Mouse (Mus musculus) heart, embryonic 11.5 days (tissue): ENCODE data around the gene Spsb4. TPM values are rescaled to one million over a fixed set of nuclear protein-coding genes. Genes with fewer than 3 reads are reported as not detected.

Experiments
- ATAC-seq: fragments of 200-750 bp; cut with Nextera tagmentation; replicated peaks from 2 replicates; pipeline ENCODE4 v1.8.0; 2017; ENCODE audit warnings: moderate library complexity; ENCODE audit not compliant: insufficient number of reproducible peaks, low FRiP score, low TSS enrichment
- H3K27ac ChIP-seq: fragments of 300-500 bp; sonication (generic); 2 replicates; pipeline ENCODE4 v1.5.1; 2014; ENCODE audit warnings: mild to moderate bottlenecking, low read depth, low read length
- H3K27me3 ChIP-seq: fragments of 300-500 bp; sonication (generic); 2 replicates; pipeline ENCODE4 v1.6.1; 2014; ENCODE audit warnings: mild to moderate bottlenecking, low read length, mixed read lengths; ENCODE audit not compliant: control insufficient read depth, insufficient read depth
- H3K36me3 ChIP-seq: fragments of 300-500 bp; sonication (generic); 2 replicates; pipeline ENCODE4 v1.6.1; 2014; ENCODE audit warnings: mild to moderate bottlenecking, low read length, moderate library complexity, mixed read lengths; ENCODE audit not compliant: control insufficient read depth, insufficient read depth
- H3K4me1 ChIP-seq: fragments of 300-500 bp; sonication (generic); 2 replicates; pipeline ENCODE4 v1.6.1; 2014; ENCODE audit warnings: low read length; ENCODE audit not compliant: control insufficient read depth, insufficient read depth
- H3K4me2 ChIP-seq: fragments of 300-500 bp; sonication (generic); 2 replicates; pipeline ENCODE4 v1.6.1; 2014; ENCODE audit warnings: mild to moderate bottlenecking, moderate library complexity
- H3K4me3 ChIP-seq: fragments of 300-500 bp; sonication (generic); 2 replicates; pipeline ENCODE4 v1.5.1; 2014; ENCODE audit warnings: low read depth, low read length
- H3K9ac ChIP-seq: fragments of 300-500 bp; sonication (generic); 2 replicates; pipeline ENCODE4 v1.6.1; 2014; ENCODE audit warnings: mild to moderate bottlenecking, low read depth, low read length, moderate library complexity
- H3K9me3 ChIP-seq: fragments of 300-500 bp; sonication (generic); replicated peaks from 2 replicates; pipeline ENCODE4 v1.6.1; 2016; ENCODE audit warnings: low read length; ENCODE audit not compliant: control insufficient read depth
- WGBS: fragments of 180-500 bp; shearing (Covaris S2); extraction: QIAGEN DNeasy Blood & Tissue Kit; methylation state at CpG from one replicate; pipeline ENCODE4 v1.1.7; 2014; ENCODE audit not compliant: insufficient replicate concordance; 5-methylcytosine and 5-hydroxymethylcytosine counted together
- polyA plus RNA-seq: library from polyadenylated mRNA; unstranded; fragments of >200 nt; fragmentation: Nextera tagmentation; extraction: Ambion mirVana; gene quantifications from 2 replicates; pipeline ENCODE4 v1.2.1, GENCODE M21; 2014

Spsb4 gene
- polyA plus RNA-seq, 1 experiment from 2014 or later, result 42.0 TPM

DNA sequence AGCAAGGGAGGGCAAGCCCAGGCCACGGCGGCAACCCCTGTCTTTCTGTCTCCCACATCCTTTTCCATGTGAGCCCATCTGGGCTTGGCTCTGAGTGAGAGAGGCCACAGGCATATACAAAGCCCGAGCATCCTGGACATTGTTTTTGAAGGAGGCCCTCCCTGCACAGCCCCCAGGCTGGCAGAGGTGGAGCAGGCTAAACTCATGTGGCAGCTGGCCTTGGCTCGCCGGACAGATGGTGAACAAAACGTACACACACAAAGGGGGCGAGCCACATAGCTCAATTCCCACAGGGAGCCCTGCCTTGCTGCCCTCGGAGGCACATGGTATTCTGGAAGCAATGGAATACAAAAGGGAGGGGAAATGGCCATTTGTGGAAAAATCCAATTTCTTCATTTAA lies 32.5 kb upstream of the Spsb4 start:
- Histone ChIP-seq H3K4me2 (no peak overlapping the region), H3K9ac (no peak overlapping the region), H3K9me3 (no peaks in the 10 kb centered on the region), H3K36me3 (no peaks in the 10 kb centered on the region), H3K27me3 (no peaks in the 10 kb centered on the region), H3K4me3 (no peak overlapping the region), H3K4me1 (peaks cover 2% of the 10 kb centered on the region; the same call in 1 of the 2 replicates), H3K27ac (no peak overlapping the region)
- 57% methylated on average over 8 of the region's 8 CpGs for WGBS
- ATAC-seq, result no peak

- H3K36me3 ChIP-seq, result no peaks in the 10 kb centered on the region
- H3K27ac ChIP-seq, result no peak overlapping the region
- H3K9ac ChIP-seq, result no peak overlapping the region
- no peaks in the 10 kb centered on the region for H3K9me3 ChIP-seq
- 86% methylated on average over 4 of the region's 4 CpGs for WGBS
- H3K4me1 ChIP-seq, result no peaks in the 10 kb centered on the region
- no peak for ATAC-seq
- no peak overlapping the region for H3K4me3 ChIP-seq
- H3K27me3 ChIP-seq, result no peaks in the 10 kb centered on the region
- H3K4me2 ChIP-seq, result no peak overlapping the region
These were observed 27.6 kb upstream of the Spsb4 start for GRCm38 (mm10) chr9:97046240-97046639.

DNA sequence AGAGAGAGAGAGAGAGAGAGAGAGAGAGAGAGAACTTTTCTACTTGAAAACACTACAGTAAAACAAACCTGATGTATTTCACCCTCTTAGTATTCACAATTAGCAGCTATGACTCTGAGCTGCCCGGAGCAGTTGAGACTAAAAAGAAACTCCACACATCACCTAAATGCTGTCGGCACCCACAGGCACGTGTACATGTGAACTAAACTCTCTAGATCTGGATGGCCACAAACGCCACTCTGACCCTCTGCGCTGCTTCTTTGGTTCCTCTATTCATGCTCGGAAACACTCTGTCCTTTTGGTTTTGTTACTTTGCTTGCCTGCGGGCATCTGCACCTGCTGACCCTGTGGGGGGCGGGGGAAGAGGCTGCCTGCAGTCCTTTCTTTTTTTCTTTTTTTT lies 23.0 kb upstream of the Spsb4 start:
- no peaks in the 10 kb centered on the region for H3K36me3 ChIP-seq
- no peak overlapping the region for H3K4me3 ChIP-seq
- no peaks in the 10 kb centered on the region for H3K4me1 ChIP-seq
- ATAC-seq, result no peak
- no peaks in the 10 kb centered on the region for H3K9me3 ChIP-seq
- WGBS, result 78% methylated on average over 8 of the region's 8 CpGs
- H3K27me3 ChIP-seq, result no peaks in the 10 kb centered on the region
- H3K9ac ChIP-seq, result no peak overlapping the region
- H3K4me2 ChIP-seq, result no peak overlapping the region
- H3K27ac ChIP-seq, result no peak overlapping the region

- ATAC-seq, result no peak
- no peaks in the 10 kb centered on the region for H3K36me3 ChIP-seq
- H3K4me2 ChIP-seq, result no peak overlapping the region
- H3K4me1 ChIP-seq, result no peaks in the 10 kb centered on the region
- H3K9me3 ChIP-seq, result no peaks in the 10 kb centered on the region
- no peak overlapping the region for H3K27ac ChIP-seq
- H3K4me3 ChIP-seq, result no peak overlapping the region
- H3K27me3 ChIP-seq, result no peaks in the 10 kb centered on the region
- WGBS, result 87% methylated on average over 3 of the region's 3 CpGs
- H3K9ac ChIP-seq, result no peak overlapping the region
These were observed 19.4 kb upstream of the Spsb4 start for GRCm38 (mm10) chr9:97038010-97038409.

DNA sequence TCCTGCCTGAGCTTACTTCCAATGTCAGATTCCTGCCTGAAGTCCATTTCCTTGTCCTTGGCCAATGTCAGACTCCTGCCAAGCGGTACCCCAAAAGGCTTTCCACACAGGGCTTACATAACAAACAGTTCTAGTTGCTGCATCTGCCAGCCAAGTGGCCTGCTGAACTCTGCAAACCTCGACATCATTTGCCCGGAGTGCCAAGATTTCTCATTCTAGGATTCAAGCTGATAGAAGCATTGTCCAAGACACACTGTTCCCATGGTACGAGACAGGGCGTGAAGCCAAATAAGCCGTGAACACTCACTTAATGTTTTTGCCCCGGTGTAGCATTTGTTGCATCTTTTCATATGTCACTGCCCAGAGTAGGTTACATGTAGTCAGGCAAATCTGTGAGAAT lies 18.0 kb upstream of the Spsb4 start:
- no peak overlapping the region for H3K4me2 ChIP-seq
- H3K4me1 ChIP-seq, result no peaks in the 10 kb centered on the region
- H3K36me3 ChIP-seq, result no peaks in the 10 kb centered on the region
- H3K9me3 ChIP-seq, result no peaks in the 10 kb centered on the region
- no peak for ATAC-seq
- 84% methylated on average over 7 of the region's 7 CpGs for WGBS
- no peak overlapping the region for H3K27ac ChIP-seq
- no peak overlapping the region for H3K4me3 ChIP-seq
- no peak overlapping the region for H3K9ac ChIP-seq
- no peaks in the 10 kb centered on the region for H3K27me3 ChIP-seq

DNA sequence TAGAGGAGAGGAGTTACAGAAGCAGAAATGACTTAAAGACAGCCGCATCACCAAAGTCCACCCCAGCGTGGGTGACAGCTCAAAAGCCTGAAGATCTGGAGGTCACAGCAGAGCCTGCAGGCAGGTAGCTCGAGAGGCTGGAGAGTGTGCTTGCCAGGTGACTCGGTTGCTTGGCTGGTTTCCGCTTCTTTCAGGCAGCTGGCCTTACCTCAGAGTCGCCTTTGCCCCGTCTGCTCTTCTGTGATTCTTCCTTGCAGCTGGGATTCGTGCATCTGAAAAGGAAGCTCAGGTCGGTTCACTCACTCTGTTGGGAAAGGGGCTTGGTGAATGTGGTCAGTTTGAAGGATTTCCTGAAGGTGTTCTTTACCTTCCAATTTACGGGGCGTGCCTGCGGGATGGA lies 8.7 kb upstream of the Spsb4 start:
- no peak for ATAC-seq
- Histone ChIP-seq H3K4me3 (no peak overlapping the region), H3K9ac (no peak overlapping the region), H3K36me3 (no peaks in the 10 kb centered on the region), H3K27ac (no peak overlapping the region), H3K4me1 (no peaks in the 10 kb centered on the region), H3K9me3 (no peaks in the 10 kb centered on the region), H3K4me2 (no peak overlapping the region), H3K27me3 (no peaks in the 10 kb centered on the region)
- WGBS, result 72% methylated on average over 12 of the region's 12 CpGs

- 73% methylated on average over 4 of the region's 4 CpGs for WGBS
- no peak for ATAC-seq
- Histone ChIP-seq H3K9me3 (no peaks in the 10 kb centered on the region), H3K4me3 (no peak overlapping the region), H3K4me2 (no peak overlapping the region), H3K4me1 (no peaks in the 10 kb centered on the region), H3K9ac (no peak overlapping the region), H3K27me3 (no peaks in the 10 kb centered on the region), H3K36me3 (no peaks in the 10 kb centered on the region), H3K27ac (no peak overlapping the region)
These were observed 7.4 kb upstream of the Spsb4 start for GRCm38 (mm10) chr9:97026006-97026405.

DNA sequence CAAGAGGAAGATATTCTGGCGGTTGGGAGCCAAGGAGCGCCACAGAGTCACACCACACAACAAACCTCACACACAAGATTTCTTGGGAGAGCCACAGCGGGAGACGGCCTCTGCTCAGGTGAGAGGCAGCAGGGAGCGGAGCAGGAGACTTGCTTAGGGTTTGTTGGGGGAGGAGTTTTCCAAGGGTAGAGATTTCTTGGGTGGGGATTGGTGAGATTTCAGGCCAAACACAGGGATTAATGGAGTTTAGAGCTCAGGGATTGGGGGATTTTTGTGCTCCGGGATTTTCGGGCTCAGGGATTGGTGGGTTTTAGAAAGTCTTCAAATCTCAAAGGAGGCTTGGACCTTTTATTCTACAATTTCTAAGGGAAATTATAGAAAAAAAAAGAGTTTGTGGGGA lies 5.8 kb upstream of the Spsb4 start:
- no peak overlapping the region for H3K4me2 ChIP-seq
- peaks cover 4% of the 10 kb centered on the region; the same call in 1 of the 2 replicates for H3K27me3 ChIP-seq
- H3K27ac ChIP-seq, result no peak overlapping the region
- no peak for ATAC-seq
- no peak overlapping the region for H3K9ac ChIP-seq
- WGBS, result 54% methylated on average over 7 of the region's 7 CpGs
- no peaks in the 10 kb centered on the region for H3K9me3 ChIP-seq
- no peaks in the 10 kb centered on the region for H3K4me1 ChIP-seq
- H3K4me3 ChIP-seq, result no peak overlapping the region
- H3K36me3 ChIP-seq, result no peaks in the 10 kb centered on the region

DNA sequence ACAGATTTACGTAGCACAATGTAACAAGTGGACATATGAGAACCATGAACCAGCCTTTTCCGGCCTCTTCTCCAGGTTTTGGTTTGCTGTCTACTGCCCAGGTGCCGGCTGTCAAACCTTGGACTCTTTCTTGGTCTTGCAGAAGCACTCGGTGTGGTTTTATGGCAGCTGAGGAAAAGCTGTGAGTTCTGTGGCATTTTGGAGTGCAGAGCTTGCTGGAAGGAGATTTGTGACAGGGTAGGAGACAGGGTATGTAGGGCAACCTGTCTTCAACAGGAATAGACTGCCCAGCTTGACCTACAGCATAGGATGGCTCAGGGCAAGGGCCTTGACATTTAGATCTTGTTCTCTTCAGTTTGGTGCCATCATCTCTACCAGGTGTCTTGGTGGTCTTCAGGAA lies 4.3 kb upstream of the Spsb4 start:
- no peaks in the 10 kb centered on the region; the same call in 1 of the 2 replicates for H3K4me1 ChIP-seq
- no peak overlapping the region for H3K4me2 ChIP-seq

More for the DNA sequence above, 4.3 kb upstream of the Spsb4 start:
- no peaks in the 10 kb centered on the region for H3K9me3 ChIP-seq
- no peak overlapping the region for H3K27ac ChIP-seq
- H3K27me3 ChIP-seq, result peaks cover 4% of the 10 kb centered on the region; the same call in 1 of the 2 replicates
- H3K36me3 ChIP-seq, result no peaks in the 10 kb centered on the region
- no peak overlapping the region for H3K4me3 ChIP-seq
- no peak overlapping the region for H3K9ac ChIP-seq
- 90% methylated on average over 4 of the region's 4 CpGs for WGBS
- no peak for ATAC-seq
